Mouse (Mus musculus) kidney, adult 2 months (tissue): ENCODE measurements around the gene Ap4s1.

Experiments used
- CTCF ChIP-seq: fragments of 200-500 bp; conservative IDR thresholded peaks from 2 replicates; pipeline ENCODE4 v1.5.1; 2011; ENCODE audit warnings: low read depth, mild to moderate bottlenecking, control low read depth, low read length, moderate library complexity, mixed read lengths; ENCODE audit not compliant: insufficient read depth, insufficient read length
- POLR2A ChIP-seq: fragments of 200-500 bp; IDR thresholded peaks from one replicate; pipeline ENCODE4 v1.6.1; 2011; ENCODE audit warnings: low read depth, low read length, control low read depth

DNA sequence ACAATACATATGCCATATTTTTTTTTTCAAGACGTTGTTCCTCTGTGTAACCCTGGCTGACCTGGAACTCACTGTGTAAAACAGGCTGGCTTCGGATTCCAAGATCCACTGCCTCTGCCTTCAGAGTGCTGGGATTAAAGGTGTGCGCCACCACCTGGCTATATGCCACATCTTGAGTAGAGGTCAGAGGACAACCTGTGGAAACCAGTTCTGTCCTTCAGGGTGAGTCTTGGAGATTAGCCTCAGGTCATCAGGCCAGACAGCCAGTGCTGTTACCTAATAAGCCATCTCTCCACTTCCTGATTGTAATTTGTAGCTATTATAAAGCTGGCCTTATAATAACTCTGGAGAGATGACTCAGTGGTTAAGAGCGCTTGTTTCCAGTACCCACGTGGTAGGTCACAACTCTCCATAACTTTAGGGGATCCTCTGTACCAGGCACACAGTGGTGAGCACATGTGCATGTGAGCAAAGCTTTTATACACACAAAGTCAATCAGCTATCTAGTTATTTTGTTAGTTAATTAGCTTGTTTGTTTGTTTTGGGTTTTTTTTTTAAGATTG lies 15.9 kb downstream of the Ap4s1 start:
- TF ChIP-seq CTCF (no peak), POLR2A (no peak)
